Mouse (Mus musculus) splenic B cell, adult 2 months (primary cell): ENCODE results near the gene Srrm3.

ENCODE experiments used
- DNase-seq: peaks from one replicate; pipeline ENCODE4 v3.0.0-alpha.2; 2011; ENCODE audit warnings: low read depth, low spot score
- H3K27me3 ChIP-seq: 2 replicates; pipeline ENCODE4 v1.6.1; 2012; ENCODE audit warnings: mild to moderate bottlenecking, low read length, moderate library complexity, mixed read lengths; ENCODE audit not compliant: control insufficient read depth, poor library complexity, insufficient read depth, severe bottlenecking
- H3K36me3 ChIP-seq: 2 replicates; pipeline ENCODE4 v1.6.1; 2012; ENCODE audit warnings: mild to moderate bottlenecking, low read length, moderate library complexity, mixed read lengths; ENCODE audit not compliant: control insufficient read depth, poor library complexity, insufficient read depth, severe bottlenecking

Srrm3 gene

DNA sequence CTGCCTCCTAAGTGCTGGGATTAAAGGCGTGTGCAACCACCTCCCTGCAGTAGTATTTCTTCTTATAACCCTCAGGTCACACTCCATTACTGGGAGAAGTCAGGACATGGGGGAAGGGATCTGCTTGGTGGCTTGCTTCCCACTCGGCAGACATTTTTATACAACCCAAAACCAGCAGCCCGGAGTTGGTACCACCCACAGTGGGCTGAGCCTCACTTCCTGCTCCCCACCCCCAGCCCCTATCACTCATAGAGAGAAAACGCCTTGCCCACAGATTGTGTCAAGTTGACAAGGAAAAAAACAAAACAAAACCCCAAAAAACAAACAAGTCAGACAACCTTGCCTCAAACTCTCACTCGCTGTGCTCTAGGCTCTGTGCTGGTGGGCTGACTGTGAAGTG, 106.5 kb downstream of the Srrm3 start:
- no peak for DNase-seq
- H3K36me3 ChIP-seq: peaks cover 13% of the 10 kb centered on the region
- H3K27me3 ChIP-seq: no peaks in the 10 kb centered on the region

DNA sequence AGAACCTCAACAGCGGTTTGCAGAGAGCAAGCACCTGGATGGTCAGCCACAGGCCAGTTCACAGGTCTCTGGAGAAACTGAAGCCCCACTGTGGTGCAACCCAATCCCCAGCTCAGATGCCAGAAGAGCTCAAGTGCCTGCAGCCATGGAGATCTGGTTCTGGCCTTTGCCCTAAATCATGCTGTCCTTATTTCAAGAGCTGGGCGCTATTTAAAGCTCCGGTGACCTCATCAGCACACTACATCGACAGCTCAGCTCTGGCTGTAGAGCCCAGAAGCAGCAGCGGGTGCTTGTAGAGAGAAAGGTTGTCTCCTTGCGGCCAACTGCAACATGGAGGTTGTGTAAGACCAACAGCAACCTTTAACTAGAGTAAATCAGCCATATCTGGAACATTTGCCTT, 107.5 kb downstream of the Srrm3 start:
- H3K36me3 ChIP-seq: peaks cover 12% of the 10 kb centered on the region
- no peak for DNase-seq
- no peaks in the 10 kb centered on the region for H3K27me3 ChIP-seq

DNA sequence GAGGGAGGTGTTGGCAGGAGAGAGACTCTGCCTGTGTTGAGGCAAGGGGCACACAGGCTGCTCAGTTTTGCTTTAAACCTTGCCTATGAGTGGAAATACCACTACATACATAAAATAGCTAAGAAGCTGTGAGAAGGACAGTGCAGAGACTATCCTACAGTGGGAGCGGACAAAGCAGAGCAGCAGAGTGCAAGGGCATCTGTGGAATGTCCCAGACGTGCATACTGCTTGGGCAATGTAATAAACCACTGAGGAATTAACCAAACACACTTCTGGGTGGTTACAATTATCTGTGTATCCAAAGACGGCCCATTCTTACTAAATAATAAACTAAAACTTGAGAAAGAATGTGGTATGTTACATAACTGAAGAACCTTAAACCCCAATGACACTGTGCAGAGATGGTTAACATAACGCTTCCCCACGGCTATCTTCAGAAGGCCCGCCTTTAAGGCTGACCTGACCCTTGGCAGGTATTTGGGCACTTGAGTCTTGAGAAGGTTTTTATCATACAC, 109.4 kb downstream of the Srrm3 start:
- no peak for DNase-seq
- Histone ChIP-seq H3K36me3 (peaks cover 3% of the 10 kb centered on the region; the same call in 1 of the 2 replicates), H3K27me3 (no peaks in the 10 kb centered on the region)

DNA sequence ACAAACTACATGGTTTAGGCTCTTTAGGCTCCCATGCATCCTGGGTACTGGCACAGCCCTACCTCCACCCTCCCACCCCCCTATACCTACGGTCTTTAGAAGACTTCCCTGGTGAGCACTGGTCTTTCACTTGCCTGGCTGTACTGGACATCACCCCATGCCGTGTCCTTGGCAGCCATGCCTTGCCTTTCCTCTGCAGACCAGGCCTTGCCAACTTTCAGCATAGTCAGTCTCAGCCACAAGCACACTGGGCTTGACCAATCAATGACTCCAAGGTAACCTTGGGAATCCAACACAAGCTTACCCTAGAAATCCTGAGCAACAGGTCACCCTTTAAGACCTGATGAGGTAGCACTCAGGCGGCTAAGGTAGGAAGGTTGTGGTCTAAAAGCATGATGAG, 109.9 kb downstream of the Srrm3 start:
- no peak for DNase-seq
- H3K36me3 ChIP-seq: peaks cover 3% of the 10 kb centered on the region; the same call in 1 of the 2 replicates
- no peaks in the 10 kb centered on the region for H3K27me3 ChIP-seq

DNA sequence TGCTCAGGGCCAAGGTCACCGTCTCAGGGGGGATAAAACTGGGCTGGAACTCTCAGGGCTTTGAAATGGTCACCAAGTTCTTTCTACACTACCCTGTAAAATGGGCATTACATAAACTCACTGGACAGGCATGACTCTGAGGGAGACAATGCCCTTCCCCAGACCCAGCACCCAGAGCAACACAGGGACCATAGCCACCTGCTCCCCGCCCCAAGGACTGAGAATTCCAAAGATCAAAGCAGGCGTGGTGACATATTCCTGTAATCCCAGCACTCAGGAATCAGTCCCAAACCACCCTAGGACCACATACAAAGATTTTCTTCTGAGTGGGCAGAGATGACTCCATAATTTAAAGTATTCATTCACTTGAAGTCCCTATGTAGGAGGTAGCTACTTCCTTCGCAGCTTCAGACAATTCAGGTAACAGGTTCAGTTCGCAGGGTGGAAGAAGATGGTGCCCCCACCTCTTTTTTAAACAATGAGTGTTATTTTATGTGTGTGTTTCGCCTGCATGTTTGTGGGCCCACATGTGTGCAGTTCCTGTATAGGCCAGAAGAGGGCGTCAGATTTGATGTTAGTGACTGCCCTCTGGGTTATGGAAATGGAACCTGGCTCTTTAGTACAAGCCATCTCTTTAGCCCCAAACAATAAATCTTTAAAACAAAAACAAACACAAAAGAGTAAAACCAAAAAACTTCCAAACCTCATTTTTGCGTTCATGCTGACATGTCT, 110.8 kb downstream of the Srrm3 start:
- DNase-seq: peak; percentile 36
- H3K27me3 ChIP-seq: no peaks in the 10 kb centered on the region
- peaks cover 6% of the 10 kb centered on the region; the same call in 1 of the 2 replicates for H3K36me3 ChIP-seq

DNA sequence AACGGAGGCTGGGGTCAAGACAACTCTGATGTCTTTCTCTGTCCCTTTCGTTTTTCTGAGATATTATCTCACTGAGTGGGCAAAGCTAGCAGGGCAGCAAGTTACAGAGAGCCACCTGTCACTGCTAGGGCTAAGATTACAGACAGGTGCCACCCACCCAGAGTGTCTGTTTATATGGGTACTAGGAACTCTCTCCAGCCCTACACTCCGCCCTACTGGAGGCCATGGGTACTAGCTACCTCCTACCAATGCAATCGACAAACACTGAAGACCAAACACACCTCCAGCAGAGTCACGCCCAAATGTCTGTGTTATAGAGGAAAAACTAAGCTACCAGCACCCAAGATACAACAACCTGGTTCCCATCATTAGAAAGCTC, 111.4 kb downstream of the Srrm3 start:
- no peak for DNase-seq
- Histone ChIP-seq H3K36me3 (peaks cover 7% of the 10 kb centered on the region; the same call in 1 of the 2 replicates), H3K27me3 (no peaks in the 10 kb centered on the region)

DNA sequence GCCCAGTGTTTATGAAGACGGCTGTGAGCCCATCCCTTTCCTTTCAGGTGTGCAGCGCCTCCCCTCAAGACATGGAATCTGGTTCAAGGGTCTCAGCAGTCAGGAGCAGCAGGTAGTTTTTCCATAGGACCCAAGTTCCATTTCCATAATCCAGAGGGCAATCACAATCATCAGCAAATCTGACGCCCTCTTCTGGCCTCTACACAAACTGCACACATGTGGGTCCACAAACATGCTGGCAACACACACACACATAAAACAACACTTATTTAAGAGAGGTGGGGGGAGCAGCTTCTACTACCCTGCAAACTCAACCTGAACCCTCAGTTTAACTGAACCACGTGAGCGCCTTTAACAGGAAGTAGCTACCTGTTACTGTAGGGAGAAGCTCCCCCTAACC, 111.9 kb downstream of the Srrm3 start:
- no peak for DNase-seq
- H3K27me3 ChIP-seq: no peaks in the 10 kb centered on the region
- peaks cover 7% of the 10 kb centered on the region; the same call in 1 of the 2 replicates for H3K36me3 ChIP-seq

DNA sequence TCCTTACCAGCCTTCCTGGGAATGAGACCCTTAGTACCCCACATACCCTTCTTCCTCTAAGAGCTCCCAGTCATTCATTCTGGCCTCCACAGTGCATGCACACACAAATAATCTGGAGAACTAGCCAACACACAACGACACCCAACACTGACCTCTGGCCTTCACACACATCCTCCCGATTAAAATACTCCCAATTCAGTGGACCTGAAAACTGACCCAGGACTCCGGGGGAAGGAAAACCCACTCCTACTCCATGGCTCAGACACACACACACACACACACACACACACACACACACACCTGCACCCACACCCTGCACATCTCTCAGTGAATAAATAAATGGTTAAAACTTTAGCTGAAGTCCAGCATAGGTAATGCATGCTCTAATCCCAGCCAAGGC, 113.2 kb downstream of the Srrm3 start:
- DNase-seq: no peak
- Histone ChIP-seq H3K36me3 (peaks cover 7% of the 10 kb centered on the region; the same call in 1 of the 2 replicates), H3K27me3 (no peaks in the 10 kb centered on the region)

DNA sequence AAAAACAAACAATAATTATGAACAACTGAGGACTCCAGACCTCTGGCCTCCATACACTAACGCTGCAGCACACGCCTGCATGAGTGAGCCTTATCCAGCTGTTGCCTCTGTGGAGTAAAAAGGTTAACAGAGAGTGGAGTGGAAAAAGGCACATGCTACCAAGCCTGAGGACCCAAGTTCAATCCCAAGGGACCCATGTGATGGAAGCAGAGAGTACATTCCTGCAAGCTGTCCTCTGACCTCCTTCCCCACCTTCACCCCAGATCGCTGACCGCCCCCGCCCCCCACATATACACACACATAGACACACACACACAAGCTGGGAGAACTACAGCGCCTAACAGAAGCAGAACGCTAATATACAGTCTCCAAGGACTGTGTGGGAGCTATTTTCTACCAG, 117.2 kb downstream of the Srrm3 start:
- no peak for DNase-seq
- H3K27me3 ChIP-seq: no peaks in the 10 kb centered on the region

More for the DNA sequence above, 117.2 kb downstream of the Srrm3 start:
- H3K36me3 ChIP-seq: peaks cover 8% of the 10 kb centered on the region; the same call in 1 of the 2 replicates
